Mouse (Mus musculus) limb, embryonic 13.5 days (tissue): ENCODE measurements around the gene Gnai2. TPM values are rescaled to one million over a fixed set of nuclear protein-coding genes. Genes with fewer than 3 reads are reported as not detected.
A peak's percentile ranks its signal among the peaks of the same experiment; 100 is the strongest.

Experiments used
- ATAC-seq: fragments of 200-750 bp; cut with Nextera tagmentation; 2 replicates; pipeline ENCODE4 v1.8.0; 2017; ENCODE audit warnings: low read depth, moderate number of reproducible peaks, moderate TSS enrichment; ENCODE audit not compliant: low FRiP score
- H3K27ac ChIP-seq: fragments of 300-500 bp; sonication (generic); 2 replicates; pipeline ENCODE4 v1.5.1; 2015; ENCODE audit warnings: inconsistent platforms, mild to moderate bottlenecking, moderate library complexity
- H3K27me3 ChIP-seq: fragments of 300-500 bp; sonication (generic); 2 replicates; pipeline ENCODE4 v1.6.1; 2015; ENCODE audit warnings: mild to moderate bottlenecking, inconsistent platforms
- H3K36me3 ChIP-seq: fragments of 300-500 bp; sonication (generic); 2 replicates; pipeline ENCODE4 v1.6.1; 2015; ENCODE audit warnings: inconsistent platforms, mild to moderate bottlenecking, moderate library complexity
- H3K4me1 ChIP-seq: fragments of 300-500 bp; sonication (generic); 2 replicates; pipeline ENCODE4 v1.6.1; 2015; ENCODE audit warnings: inconsistent platforms
- H3K4me2 ChIP-seq: fragments of 300-500 bp; sonication (generic); replicated peaks from 2 replicates; pipeline ENCODE4 v1.6.1; 2015; ENCODE audit warnings: inconsistent platforms, mild to moderate bottlenecking, moderate library complexity
- H3K4me3 ChIP-seq: fragments of 300-500 bp; sonication (generic); 2 replicates; pipeline ENCODE4 v1.5.1; 2015; ENCODE audit warnings: moderate library complexity, mild to moderate bottlenecking, inconsistent platforms
- H3K9ac ChIP-seq: fragments of 300-500 bp; sonication (generic); 2 replicates; pipeline ENCODE4 v1.6.1; 2015; ENCODE audit warnings: mild to moderate bottlenecking, inconsistent platforms
- H3K9me3 ChIP-seq: fragments of 300-500 bp; sonication (generic); 2 replicates; pipeline ENCODE4 v1.6.1; 2016; ENCODE audit warnings: inconsistent platforms
- WGBS: fragments of 180-500 bp; shearing (Covaris S2); methylation state at CpG from one replicate; pipeline ENCODE4 v1.1.7; 2015; 5-methylcytosine and 5-hydroxymethylcytosine counted together
- polyA plus RNA-seq: library from polyadenylated mRNA; unstranded; fragments of >200 nt; fragmentation: Nextera tagmentation; extraction: Ambion mirVana; gene quantifications from 2 replicates; pipeline ENCODE4 v1.2.1, GENCODE M21; 2015

The Gnai2 gene
- polyA plus RNA-seq, 1 experiment from 2014 or later = 383 TPM

DNA sequence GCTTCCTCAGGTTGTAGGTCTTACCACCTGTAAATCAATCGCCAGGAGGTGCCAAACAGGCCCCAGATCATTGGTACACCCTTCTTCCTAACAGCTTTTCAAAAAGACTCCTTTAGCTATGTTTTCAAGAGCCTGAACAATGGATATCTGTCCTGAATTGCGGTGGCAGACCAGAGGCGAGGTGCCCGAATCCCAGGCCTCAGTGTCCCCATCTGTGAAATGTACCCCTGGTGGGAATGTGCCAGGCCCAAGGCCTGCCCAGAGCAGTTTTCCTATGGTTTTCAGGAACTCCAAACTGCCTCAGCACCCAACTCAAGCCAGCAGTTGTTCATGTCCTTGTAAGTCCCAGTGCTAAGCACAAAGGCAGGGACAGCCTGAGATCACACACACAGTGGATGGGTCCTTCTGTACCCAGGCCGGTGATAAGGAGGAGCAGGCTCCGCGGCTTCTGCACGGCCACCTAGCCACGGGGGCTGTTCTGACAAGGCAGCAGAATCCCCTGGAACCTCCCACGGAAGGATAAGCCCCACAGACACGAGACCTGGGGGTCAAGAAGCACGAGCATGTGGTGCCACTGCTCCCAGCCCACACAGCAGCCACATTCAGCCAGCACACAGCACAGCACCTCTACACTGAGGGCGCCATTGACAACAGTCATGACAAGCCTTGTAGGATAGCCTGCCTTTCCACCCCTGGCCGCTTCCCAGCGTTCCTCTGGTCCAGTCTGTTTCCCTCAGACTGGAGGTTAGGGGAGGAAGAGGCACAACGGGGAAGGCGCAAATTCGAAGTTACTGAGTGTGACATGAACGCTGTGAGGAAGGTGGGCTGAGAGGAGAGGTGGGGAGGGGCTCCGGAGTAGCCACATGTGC, 7.5 kb downstream of the Gnai2 start:
- peaks cover 72% of the 10 kb centered on the region for H3K4me1 ChIP-seq
- H3K27ac ChIP-seq = peak overlapping the region; percentile 93
- no peaks in the 10 kb centered on the region for H3K27me3 ChIP-seq
- H3K36me3 ChIP-seq = peaks cover 61% of the 10 kb centered on the region
- 43% methylated on average over 20 of the region's 20 CpGs for WGBS
- H3K4me3 ChIP-seq = no peak overlapping the region
- no peaks in the 10 kb centered on the region for H3K9me3 ChIP-seq
- peak overlapping the region; percentile 100 for H3K4me2 ChIP-seq
- ATAC-seq = no peak
- peak overlapping the region; percentile 46 for H3K9ac ChIP-seq

DNA sequence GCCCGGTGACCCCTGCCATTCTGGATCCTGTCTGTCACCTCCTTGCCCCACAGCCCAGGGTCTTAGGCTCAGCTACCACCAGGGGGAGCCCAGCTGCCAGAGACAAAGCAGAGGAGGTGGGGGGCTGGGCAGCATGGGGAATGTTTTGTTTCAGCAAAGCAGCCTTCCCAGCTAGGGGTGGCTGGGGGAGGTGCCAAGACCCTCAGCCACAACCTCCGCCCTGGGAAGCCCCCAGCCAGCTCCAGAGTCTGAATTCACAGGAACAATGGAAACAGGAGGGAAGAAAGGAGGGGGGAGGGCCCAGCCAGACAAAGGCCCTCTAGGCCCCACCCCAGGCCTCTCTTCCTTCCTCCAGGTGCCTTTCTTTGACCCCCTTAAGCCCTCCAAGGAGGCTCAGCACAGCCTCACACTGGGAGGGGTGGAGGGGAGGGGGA, 8.3 kb downstream of the Gnai2 start:
- H3K9ac ChIP-seq = peak overlapping the region; percentile 46
- WGBS = 0% methylated on average over 2 of the region's 2 CpGs
- H3K4me3 ChIP-seq = peak overlapping the region; percentile 2; the same call in 1 of the 2 replicates
- peak overlapping the region; percentile 100 for H3K4me2 ChIP-seq
- peaks cover 63% of the 10 kb centered on the region for H3K36me3 ChIP-seq
- ATAC-seq = peak; percentile 76
- H3K4me1 ChIP-seq = peaks cover 64% of the 10 kb centered on the region
- no peaks in the 10 kb centered on the region for H3K27me3 ChIP-seq
- H3K9me3 ChIP-seq = no peaks in the 10 kb centered on the region
- H3K27ac ChIP-seq = peak overlapping the region; percentile 93

DNA sequence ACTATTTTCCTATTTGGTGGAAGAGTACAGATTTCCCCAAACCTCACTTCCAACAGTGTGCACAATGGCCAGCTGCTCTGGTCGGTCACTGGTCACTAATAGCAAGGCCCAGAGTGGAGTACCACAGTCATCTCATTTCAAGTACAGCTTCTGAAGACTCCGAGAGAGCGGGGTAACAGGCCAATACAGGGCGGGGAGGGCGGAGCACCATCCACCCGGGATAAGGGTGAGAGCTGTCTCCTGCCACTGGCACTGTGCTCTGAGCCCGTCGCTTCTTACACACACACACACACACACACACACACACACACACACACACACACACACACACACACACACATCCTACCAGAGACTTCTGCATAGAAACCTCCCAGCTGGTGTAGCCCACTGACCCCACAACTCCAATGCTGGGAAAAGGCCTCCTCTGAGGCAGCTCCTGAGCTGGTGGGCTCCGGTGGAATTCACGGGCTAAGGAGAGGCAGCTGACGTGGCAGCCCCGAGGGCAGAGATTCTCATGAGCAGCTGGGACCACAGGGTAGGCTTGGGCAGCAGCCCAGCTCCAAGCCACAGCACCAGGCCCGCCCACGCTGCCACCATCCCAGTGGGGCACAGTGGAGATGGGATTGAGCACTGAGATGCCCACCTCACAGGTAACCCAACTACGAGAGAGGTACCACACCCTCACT, 8.9 kb downstream of the Gnai2 start:
- Histone ChIP-seq H3K27me3 (no peaks in the 10 kb centered on the region), H3K4me1 (peaks cover 59% of the 10 kb centered on the region), H3K27ac (peak overlapping the region; percentile 93), H3K9me3 (no peaks in the 10 kb centered on the region), H3K9ac (peak overlapping the region; percentile 46), H3K4me3 (peak overlapping the region; percentile 2; the same call in 1 of the 2 replicates), H3K4me2 (peak overlapping the region; percentile 100), H3K36me3 (peaks cover 58% of the 10 kb centered on the region)
- 43% methylated on average over 14 of the region's 15 CpGs for WGBS
- no peak; the same call in 1 of the 2 replicates for ATAC-seq

DNA sequence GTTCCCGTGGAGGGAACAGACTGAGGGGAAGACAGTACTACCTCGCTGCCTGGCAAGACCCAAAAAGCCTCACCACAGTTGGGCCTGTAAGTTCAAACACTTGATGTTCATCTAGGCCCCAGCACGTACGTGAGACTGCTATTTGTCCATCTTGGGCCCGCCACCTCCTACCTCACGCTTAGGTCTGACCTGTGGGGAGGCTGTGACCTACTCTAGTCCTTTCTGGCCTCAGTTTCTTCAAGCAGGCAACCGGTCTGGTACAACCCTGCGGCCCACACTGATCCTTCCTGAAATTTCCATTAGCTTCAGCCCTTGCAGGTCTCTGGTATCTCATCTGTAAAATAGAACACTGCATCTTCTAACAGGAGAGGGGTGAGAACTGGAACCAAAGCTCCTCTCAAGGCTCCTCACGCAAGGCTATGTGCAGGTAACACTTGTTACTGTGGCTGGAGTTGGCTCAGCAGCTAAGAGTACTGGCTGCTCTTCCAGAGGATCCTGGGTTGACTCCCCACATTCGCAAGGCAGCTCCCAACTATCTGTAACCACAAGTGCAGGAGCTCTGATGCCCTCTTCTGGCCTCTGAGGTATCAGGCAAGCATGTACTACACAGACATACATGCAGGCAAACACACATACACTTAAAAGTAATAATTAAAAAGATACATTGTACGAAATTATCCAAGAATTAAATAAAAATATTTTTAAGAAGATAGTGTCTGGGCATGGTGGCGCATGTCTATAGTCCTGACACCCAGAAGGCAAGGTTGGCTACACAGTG, 9.6 kb downstream of the Gnai2 start:
- WGBS = 90% methylated on average over 12 of the region's 12 CpGs
- H3K9me3 ChIP-seq = no peaks in the 10 kb centered on the region
- peak overlapping the region; percentile 35; the same call in 1 of the 2 replicates for H3K9ac ChIP-seq
- no peak overlapping the region; the same call in 1 of the 2 replicates for H3K27ac ChIP-seq
- ATAC-seq = no peak
- no peak overlapping the region for H3K4me3 ChIP-seq
- no peaks in the 10 kb centered on the region for H3K27me3 ChIP-seq
- H3K4me1 ChIP-seq = peaks cover 51% of the 10 kb centered on the region
- no peak overlapping the region for H3K4me2 ChIP-seq
- H3K36me3 ChIP-seq = peaks cover 58% of the 10 kb centered on the region

DNA sequence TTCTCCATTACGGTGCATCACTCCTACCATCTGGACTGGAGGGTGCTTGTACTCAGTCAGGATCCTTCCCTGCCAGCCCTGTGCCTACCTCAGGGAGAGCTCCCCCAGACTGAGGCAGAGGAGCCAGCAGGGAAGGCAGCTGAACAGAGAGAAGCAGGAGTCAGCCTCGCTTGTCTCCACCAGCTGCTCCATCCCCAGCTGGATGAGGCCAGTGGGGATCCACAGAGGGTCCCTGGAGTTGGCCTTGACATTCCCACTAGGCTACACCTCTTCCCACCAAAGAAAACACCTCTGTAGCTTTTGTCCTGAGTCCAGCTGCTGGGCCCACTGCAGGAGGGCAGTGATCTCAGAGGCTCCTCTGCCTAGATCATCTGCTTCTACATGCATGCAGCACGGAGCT, 10.2 kb downstream of the Gnai2 start:
- Histone ChIP-seq H3K27me3 (no peaks in the 10 kb centered on the region), H3K27ac (no peak overlapping the region), H3K36me3 (peaks cover 64% of the 10 kb centered on the region), H3K9ac (peak overlapping the region; percentile 35; the same call in 1 of the 2 replicates), H3K4me1 (peaks cover 45% of the 10 kb centered on the region), H3K4me2 (no peak overlapping the region), H3K4me3 (no peak overlapping the region), H3K9me3 (no peaks in the 10 kb centered on the region)
- ATAC-seq = no peak
- WGBS = 92% methylated on average over 3 of the region's 3 CpGs

DNA sequence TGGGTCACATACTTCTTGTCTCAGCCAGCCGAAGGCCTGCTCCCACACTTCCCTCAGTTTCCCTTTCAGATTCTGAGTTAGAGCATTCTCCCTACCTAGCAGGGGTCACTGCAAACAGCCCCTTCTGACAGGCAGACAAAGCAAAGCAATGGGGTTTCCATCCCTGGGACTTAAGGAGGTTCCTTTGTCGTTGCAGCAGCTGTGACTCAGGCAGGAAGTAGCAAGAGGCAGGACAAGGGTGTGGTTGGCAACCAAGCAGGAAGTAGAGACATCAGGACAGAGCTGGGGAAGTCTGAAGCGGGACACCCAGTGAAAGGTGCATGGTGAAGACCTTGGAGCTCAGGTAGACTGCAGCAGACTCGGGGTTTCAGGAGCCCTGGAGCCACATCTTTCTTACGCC, 10.6 kb downstream of the Gnai2 start:
- H3K36me3 ChIP-seq = peaks cover 68% of the 10 kb centered on the region
- ATAC-seq = no peak
- H3K4me2 ChIP-seq = no peak overlapping the region
- no peaks in the 10 kb centered on the region for H3K9me3 ChIP-seq
- WGBS = 80% methylated on average over 5 of the region's 5 CpGs
- H3K27ac ChIP-seq = no peak overlapping the region
- H3K9ac ChIP-seq = peak overlapping the region; percentile 35; the same call in 1 of the 2 replicates
- H3K27me3 ChIP-seq = no peaks in the 10 kb centered on the region
- peaks cover 41% of the 10 kb centered on the region for H3K4me1 ChIP-seq
- H3K4me3 ChIP-seq = no peak overlapping the region

DNA sequence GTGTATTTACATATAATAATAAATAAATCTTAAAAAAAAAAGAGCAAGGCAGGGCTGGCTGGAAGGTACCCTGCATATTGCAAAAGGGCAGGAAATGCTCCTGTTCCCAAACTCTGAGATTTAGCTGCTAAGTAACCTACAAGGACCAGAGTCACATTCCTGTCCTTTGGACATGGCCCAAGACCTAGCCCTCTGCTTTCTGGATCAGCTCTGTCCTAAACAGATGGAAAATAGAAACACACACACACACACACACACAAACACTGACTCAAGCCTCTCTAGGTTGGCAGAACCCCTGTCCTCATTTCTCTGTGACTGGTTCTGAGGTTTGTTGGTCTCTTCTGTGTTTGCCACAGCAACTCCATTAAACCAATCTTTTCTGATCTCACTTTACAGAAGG, 14.2 kb downstream of the Gnai2 start:
- Histone ChIP-seq H3K4me1 (peaks cover 6% of the 10 kb centered on the region; the same call in 1 of the 2 replicates), H3K36me3 (peaks cover 84% of the 10 kb centered on the region), H3K27me3 (no peaks in the 10 kb centered on the region), H3K4me2 (no peak overlapping the region), H3K27ac (no peak overlapping the region), H3K4me3 (no peak overlapping the region), H3K9ac (no peak overlapping the region), H3K9me3 (no peaks in the 10 kb centered on the region)
- ATAC-seq = no peak

DNA sequence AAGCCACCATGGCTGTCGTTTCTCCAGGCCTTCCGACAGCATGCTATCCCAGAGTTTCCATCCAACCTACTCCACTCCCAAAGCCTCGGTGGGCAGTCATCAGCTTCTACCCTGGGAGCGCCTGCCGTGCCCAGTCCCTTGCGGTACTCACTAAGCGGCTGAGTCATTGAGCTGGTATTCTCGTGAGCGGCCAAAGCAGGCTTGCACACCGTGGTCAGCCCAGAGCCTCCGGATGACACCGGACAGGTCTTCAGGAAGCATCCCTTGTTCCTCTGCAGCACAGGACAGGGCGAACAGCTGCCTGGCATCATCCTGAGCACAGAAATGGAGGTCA, 15.7 kb downstream of the Gnai2 start:
- 81% methylated on average over 13 of the region's 13 CpGs for WGBS
- H3K36me3 ChIP-seq = peaks cover 86% of the 10 kb centered on the region
- H3K27ac ChIP-seq = 0 out of 2 replicates have a peak overlapping the region, but pooled peaks have one; percentile 15

DNA sequence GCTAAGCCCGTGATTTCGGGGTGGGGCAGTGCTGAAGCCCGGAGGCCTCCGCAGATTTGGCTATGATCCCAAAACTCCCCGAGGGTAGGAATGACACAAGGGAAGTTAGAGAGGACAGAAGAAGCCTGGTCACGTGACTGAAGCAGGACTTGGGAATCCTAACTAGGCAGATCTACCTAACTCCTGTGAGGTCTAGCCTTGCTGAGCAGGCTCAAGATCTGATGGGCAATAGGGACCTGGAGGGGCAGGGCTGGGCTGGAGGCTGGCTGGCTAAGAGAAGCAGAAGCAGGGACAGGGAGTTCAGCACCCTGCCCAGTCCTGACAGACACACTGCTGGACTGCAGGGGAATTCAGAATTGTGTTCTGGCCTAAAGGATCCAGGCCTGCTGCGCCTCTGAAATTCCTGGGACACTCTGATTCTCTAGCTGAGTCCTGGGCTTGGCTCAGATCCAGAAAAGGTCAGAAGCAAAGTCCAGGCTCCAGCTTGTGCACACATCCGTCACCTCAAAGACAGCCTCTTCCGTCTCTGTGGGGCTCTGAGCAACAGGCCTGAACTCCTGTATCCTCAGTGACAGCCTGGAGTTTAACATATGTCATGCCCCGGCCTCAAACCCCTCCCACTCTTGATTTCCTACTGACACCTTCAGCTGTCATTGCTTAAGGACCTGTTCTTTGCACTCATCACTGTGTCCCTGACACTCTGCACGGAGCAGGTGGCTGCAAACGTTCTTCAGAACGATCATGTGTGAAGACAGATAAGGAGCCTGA, 16.2 kb downstream of the Gnai2 start:
- Histone ChIP-seq H3K4me1 (no peaks in the 10 kb centered on the region), H3K4me3 (no peak overlapping the region), H3K27me3 (no peaks in the 10 kb centered on the region), H3K4me2 (no peak overlapping the region), H3K27ac (no peak overlapping the region), H3K9me3 (no peaks in the 10 kb centered on the region), H3K9ac (no peak overlapping the region), H3K36me3 (peaks cover 86% of the 10 kb centered on the region)
- no peak for ATAC-seq
- 66% methylated on average over 13 of the region's 13 CpGs for WGBS

More for the DNA sequence above, 15.7 kb downstream of the Gnai2 start:
- no peak overlapping the region for H3K9ac ChIP-seq
- no peaks in the 10 kb centered on the region for H3K27me3 ChIP-seq
- no peaks in the 10 kb centered on the region for H3K4me1 ChIP-seq
- no peak for ATAC-seq
- H3K9me3 ChIP-seq = no peaks in the 10 kb centered on the region
- H3K4me2 ChIP-seq = no peak overlapping the region
- H3K4me3 ChIP-seq = no peak overlapping the region

DNA sequence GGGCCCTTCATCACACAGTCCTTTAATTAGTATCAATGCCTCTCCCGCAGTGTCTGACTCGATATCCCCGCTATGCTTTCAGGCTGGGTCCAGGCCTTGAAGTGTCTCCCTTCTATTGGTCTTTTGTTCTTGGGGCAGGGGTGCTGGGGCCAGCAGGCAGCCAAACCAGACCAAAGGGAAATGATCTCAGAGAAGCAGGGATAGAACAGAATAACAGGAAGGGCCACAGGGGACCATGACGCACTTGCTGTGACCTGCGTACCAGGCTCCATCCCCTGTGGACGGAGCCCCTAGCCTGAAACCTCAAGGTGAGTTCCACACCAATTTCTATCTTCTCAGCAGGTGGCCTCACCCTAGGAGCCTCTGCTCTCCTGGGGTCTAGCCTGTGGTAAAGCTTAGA, 17.1 kb downstream of the Gnai2 start:
- WGBS = 90% methylated on average over 6 of the region's 6 CpGs
- peaks cover 81% of the 10 kb centered on the region for H3K36me3 ChIP-seq
- no peak for ATAC-seq
- no peak overlapping the region for H3K4me2 ChIP-seq
- H3K27ac ChIP-seq = no peak overlapping the region
- H3K9me3 ChIP-seq = no peaks in the 10 kb centered on the region
- peaks cover 1% of the 10 kb centered on the region for H3K4me1 ChIP-seq
- no peaks in the 10 kb centered on the region for H3K27me3 ChIP-seq
- no peak overlapping the region for H3K4me3 ChIP-seq
- H3K9ac ChIP-seq = no peak overlapping the region

DNA sequence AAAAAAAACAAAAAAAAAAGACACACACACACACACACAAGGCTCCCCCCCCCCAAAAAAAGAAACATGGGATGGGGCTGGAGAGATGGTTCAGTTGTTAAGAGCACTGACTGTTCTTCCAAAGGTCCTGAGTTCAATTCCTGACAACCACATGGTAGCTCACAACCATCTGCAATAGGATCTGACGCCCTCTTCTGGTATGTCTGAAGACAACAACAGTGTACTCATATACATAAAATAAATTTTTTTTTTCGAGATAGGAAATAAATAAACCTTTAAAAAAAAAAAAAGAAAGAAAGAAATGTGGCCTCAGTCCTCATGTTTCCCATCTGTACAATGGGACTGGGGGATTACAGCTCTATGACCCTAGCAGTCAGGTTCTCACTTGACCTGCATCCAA, 17.7 kb downstream of the Gnai2 start:
- Histone ChIP-seq H3K27me3 (no peaks in the 10 kb centered on the region), H3K4me2 (no peak overlapping the region), H3K9ac (no peak overlapping the region), H3K9me3 (no peaks in the 10 kb centered on the region), H3K4me1 (peaks cover 4% of the 10 kb centered on the region), H3K36me3 (peaks cover 75% of the 10 kb centered on the region), H3K27ac (no peak overlapping the region), H3K4me3 (no peak overlapping the region)
- no peak for ATAC-seq
- WGBS = 79% methylated on average over 2 of the region's 2 CpGs
